Mouse (Mus musculus) ovary, adult 10 weeks (tissue): ENCODE results near the gene Gprasp2. TPM values are rescaled to one million over a fixed set of nuclear protein-coding genes. Genes with fewer than 3 reads are reported as not detected.

Experiments
- polyA plus RNA-seq: library from polyadenylated mRNA; stranded (reverse); fragments of 350-450 nt; fragmentation: Illumina TruSeq; extraction: RNeasy Lipid Tissue Mini Kit (QIAGEN cat#74804); gene quantifications from one replicate; pipeline ENCODE4 v1.2.3, GENCODE M21; 2014

The Gprasp2 gene
- 44.2 TPM for polyA plus RNA-seq

GRCm38 (mm10) chrX:135838521-135839360, at the start of gene Gprasp2:
TSS of gene Gprasp2 (plus strand) at chrX:135839034.

GRCm38 (mm10) chrX:135797212-135797644, 41.6 kb upstream of the Gprasp2 start, which contains the start of gene Bhlhb9:
TSS of gene Bhlhb9 (plus strand) at chrX:135797594.

Other genes starting within 250 kb of the Gprasp2 start
- not detected for gene Nxf7, start 240.3 kb upstream of the Gprasp2 start, polyA plus RNA-seq
- not detected for gene Prame, start 211.3 kb upstream of the Gprasp2 start, polyA plus RNA-seq
- 1.2 TPM for gene Tcp11x2, start 145.2 kb upstream of the Gprasp2 start, polyA plus RNA-seq
- not detected for gene Tmsb15a, start 113.8 kb upstream of the Gprasp2 start, polyA plus RNA-seq
- 56.5 TPM for gene Armcx5, start 96.3 kb upstream of the Gprasp2 start, polyA plus RNA-seq
- gene Gprasp1, start 96.3 kb upstream of the Gprasp2 start, polyA plus RNA-seq, result 157 TPM
- gene Bhlhb9, start 41.4 kb upstream of the Gprasp2 start, polyA plus RNA-seq, result 148 TPM
- gene Arxes2, start 154.8 kb downstream of the Gprasp2 start, polyA plus RNA-seq, result 390 TPM
- gene Arxes1, start 194.3 kb downstream of the Gprasp2 start, polyA plus RNA-seq, result 21.4 TPM
- 5.5 TPM for gene Bex2, start 229.2 kb downstream of the Gprasp2 start, polyA plus RNA-seq
- 1.4 TPM for gene Nxf3, start 246.2 kb downstream of the Gprasp2 start, polyA plus RNA-seq